Mouse (Mus musculus) midbrain, postnatal 0 days (tissue): ENCODE results near the gene Ltbp1. TPM values are rescaled to one million over a fixed set of nuclear protein-coding genes. Genes with fewer than 3 reads are reported as not detected.

Experiments used
- ATAC-seq: fragments of 200-750 bp; cut with Nextera tagmentation; 2 replicates; pipeline ENCODE4 v1.8.0; 2017; ENCODE audit warnings: moderate number of reproducible peaks, mild to moderate bottlenecking, moderate TSS enrichment, moderate library complexity; ENCODE audit not compliant: low FRiP score
- DNase-seq: peaks from one replicate; pipeline ENCODE4 v3.0.0-alpha.2; 2015; ENCODE audit warnings: low spot score
- H3K27ac ChIP-seq: fragments of 300-500 bp; sonication (generic); 2 replicates; pipeline ENCODE4 v1.5.1; 2014; ENCODE audit warnings: low read depth, mild to moderate bottlenecking, low read length, mixed read lengths
- H3K27me3 ChIP-seq: fragments of 300-500 bp; sonication (generic); 2 replicates; pipeline ENCODE4 v1.6.1; 2014; ENCODE audit warnings: low read length, control low read depth, mixed read lengths; ENCODE audit not compliant: insufficient read depth
- H3K36me3 ChIP-seq: fragments of 300-500 bp; sonication (generic); 2 replicates; pipeline ENCODE4 v1.6.1; 2014; ENCODE audit warnings: low read length, control low read depth, mixed read lengths; ENCODE audit not compliant: insufficient read depth
- H3K4me1 ChIP-seq: fragments of 300-500 bp; sonication (generic); 2 replicates; pipeline ENCODE4 v1.6.1; 2014; ENCODE audit warnings: mild to moderate bottlenecking, control low read depth, antibody characterized with exemption, low read length, mixed read lengths; ENCODE audit not compliant: insufficient read depth
- H3K4me2 ChIP-seq: fragments of 300-500 bp; sonication (generic); 2 replicates; pipeline ENCODE4 v1.6.1; 2014; ENCODE audit warnings: low read depth, mild to moderate bottlenecking, low read length, mixed read lengths; ENCODE audit not compliant: poor library complexity, severe bottlenecking
- H3K4me3 ChIP-seq: fragments of 300-500 bp; sonication (generic); 2 replicates; pipeline ENCODE4 v1.5.1; 2014; ENCODE audit warnings: low read depth, mild to moderate bottlenecking, low read length, moderate library complexity
- H3K9ac ChIP-seq: fragments of 300-500 bp; sonication (generic); replicated peaks from 2 replicates; pipeline ENCODE4 v1.6.1; 2014; ENCODE audit warnings: mild to moderate bottlenecking, low read length, moderate library complexity, mixed read lengths; ENCODE audit not compliant: poor library complexity, severe bottlenecking
- H3K9me3 ChIP-seq: fragments of 300-500 bp; sonication (generic); 2 replicates; pipeline ENCODE4 v1.6.1; 2016; ENCODE audit warnings: low read length, control low read depth
- CTCF ChIP-seq: IDR thresholded peaks from 2 replicates; pipeline ENCODE4 v1.5.1; 2016; ENCODE audit warnings: antibody characterized with exemption, mild to moderate bottlenecking
- WGBS: fragments of 180-500 bp; shearing (Covaris S2); extraction: QIAGEN DNeasy Blood & Tissue Kit; methylation state at CpG from one replicate; pipeline ENCODE4 v1.1.7; 2014; 5-methylcytosine and 5-hydroxymethylcytosine counted together
- polyA plus RNA-seq: library from polyadenylated mRNA; unstranded; fragments of >200 nt; fragmentation: Nextera tagmentation; extraction: Ambion mirVana; gene quantifications from 2 replicates; pipeline ENCODE4 v1.2.1, GENCODE M21; 2015
- total RNA-seq: library from RNA; depleted of rRNA; stranded (reverse); fragments of >200 nt; gene quantifications from 2 replicates; pipeline ENCODE4 v1.2.3, GENCODE M21; 2014

The Ltbp1 gene
- total and polyA plus RNA-seq, 2 experiments from 2014 or later: 0.89 to 3.0 TPM

- WGBS: 88% methylated on average over 6 of the region's 6 CpGs
- no peaks in the 10 kb centered on the region for H3K27me3 ChIP-seq
- ATAC-seq: no peak
Observed at GRCm38 (mm10) chr17:75090556-75090955, 85.2 kb downstream of the Ltbp1 start.

DNA sequence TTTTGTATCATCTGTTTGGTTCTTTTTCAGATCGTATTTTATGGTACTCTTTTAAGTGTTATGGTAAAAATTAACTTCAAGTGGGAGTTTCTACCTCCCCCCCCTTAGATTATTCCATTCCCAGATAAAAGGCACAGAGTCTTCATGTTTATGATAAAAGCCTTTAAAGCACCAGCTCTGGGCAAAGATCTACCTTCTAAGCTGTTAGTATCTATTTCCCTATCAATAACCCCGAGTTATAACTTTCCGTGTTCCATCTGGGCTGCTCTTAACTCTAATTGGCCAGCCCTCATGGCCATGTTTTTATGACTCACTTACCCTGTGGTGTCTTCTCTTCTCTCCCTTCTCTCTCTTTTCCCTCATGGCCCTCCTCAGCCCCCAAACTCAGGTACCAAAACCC, 88.2 kb downstream of the Ltbp1 start:
- WGBS: 90% methylated on average over 3 of the region's 3 CpGs
- H3K36me3 ChIP-seq: no peaks in the 10 kb centered on the region
- DNase-seq: no peak
- no peak for TF ChIP-seq CTCF
- H3K27me3 ChIP-seq: no peaks in the 10 kb centered on the region
- no peak for ATAC-seq
- no peaks in the 10 kb centered on the region for H3K4me1 ChIP-seq
- H3K4me2 ChIP-seq: no peak overlapping the region
- H3K9me3 ChIP-seq: no peaks in the 10 kb centered on the region
- no peak overlapping the region for H3K27ac ChIP-seq
- no peak overlapping the region for H3K4me3 ChIP-seq
- H3K9ac ChIP-seq: no peak overlapping the region

More at GRCm38 (mm10) chr17:75090556-75090955, 85.2 kb downstream of the Ltbp1 start:
- TF ChIP-seq CTCF: no peak
- no peaks in the 10 kb centered on the region for H3K4me1 ChIP-seq
- H3K4me3 ChIP-seq: no peak overlapping the region
- no peaks in the 10 kb centered on the region for H3K9me3 ChIP-seq
- no peak overlapping the region for H3K27ac ChIP-seq
- no peaks in the 10 kb centered on the region for H3K36me3 ChIP-seq
- DNase-seq: no peak
- no peak overlapping the region for H3K4me2 ChIP-seq
- H3K9ac ChIP-seq: no peak overlapping the region

GRCm38 (mm10) chr17:75094591-75094990, 89.2 kb downstream of the Ltbp1 start:
- Histone ChIP-seq H3K4me2 (no peak overlapping the region), H3K27ac (no peak overlapping the region), H3K9ac (no peak overlapping the region), H3K27me3 (no peaks in the 10 kb centered on the region), H3K4me3 (no peak overlapping the region), H3K4me1 (no peaks in the 10 kb centered on the region), H3K9me3 (no peaks in the 10 kb centered on the region), H3K36me3 (no peaks in the 10 kb centered on the region)
- TF ChIP-seq CTCF: no peak
- WGBS: 95% methylated on average over 9 of the region's 9 CpGs
- DNase-seq (no peak), ATAC-seq (no peak)

GRCm38 (mm10) chr17:75096727-75097126, 91.4 kb downstream of the Ltbp1 start:
- no peak overlapping the region for H3K4me2 ChIP-seq
- 77% methylated on average over 7 of the region's 7 CpGs for WGBS
- H3K4me1 ChIP-seq: no peaks in the 10 kb centered on the region
- DNase-seq (no peak), ATAC-seq (no peak)
- H3K36me3 ChIP-seq: no peaks in the 10 kb centered on the region
- TF ChIP-seq CTCF: no peak
- no peaks in the 10 kb centered on the region for H3K9me3 ChIP-seq
- no peak overlapping the region for H3K27ac ChIP-seq
- H3K9ac ChIP-seq: no peak overlapping the region
- no peaks in the 10 kb centered on the region for H3K27me3 ChIP-seq
- no peak overlapping the region for H3K4me3 ChIP-seq

- H3K4me2 ChIP-seq: no peak overlapping the region
- no peaks in the 10 kb centered on the region for H3K4me1 ChIP-seq
- H3K9me3 ChIP-seq: no peaks in the 10 kb centered on the region
- H3K36me3 ChIP-seq: no peaks in the 10 kb centered on the region
- no peak overlapping the region for H3K27ac ChIP-seq
- ATAC-seq (no peak), DNase-seq (no peak)
- TF ChIP-seq CTCF: no peak
- H3K4me3 ChIP-seq: no peak overlapping the region
- H3K27me3 ChIP-seq: no peaks in the 10 kb centered on the region
- H3K9ac ChIP-seq: no peak overlapping the region
- 35% methylated on average over 3 of the region's 3 CpGs for WGBS
Observed at GRCm38 (mm10) chr17:75097367-75097766, 92.0 kb downstream of the Ltbp1 start.

DNA sequence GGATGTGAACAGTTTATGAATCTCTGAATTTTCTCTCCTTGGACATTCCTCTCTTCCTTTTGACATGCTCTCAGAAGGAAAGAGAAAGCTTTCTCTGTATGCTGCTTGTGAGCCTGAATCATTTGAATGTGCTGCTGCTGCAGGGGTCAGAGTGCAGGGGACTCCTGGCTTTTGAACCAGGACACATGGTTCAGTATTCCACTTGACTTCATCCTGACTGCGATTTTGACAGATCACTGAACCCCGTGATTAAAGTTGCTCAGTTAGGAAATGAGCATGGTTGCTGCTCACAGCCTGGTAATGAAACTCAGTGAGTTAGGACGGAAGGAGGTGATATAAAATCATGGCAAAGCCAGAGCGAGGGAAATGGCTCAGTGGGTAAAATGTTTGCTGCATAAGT, 95.8 kb downstream of the Ltbp1 start:
- Histone ChIP-seq H3K36me3 (no peaks in the 10 kb centered on the region), H3K27ac (no peak overlapping the region), H3K27me3 (no peaks in the 10 kb centered on the region), H3K4me1 (no peaks in the 10 kb centered on the region), H3K9ac (no peak overlapping the region), H3K4me3 (no peak overlapping the region), H3K9me3 (no peaks in the 10 kb centered on the region), H3K4me2 (no peak overlapping the region)
- ATAC-seq: no peak
- 78% methylated on average over 4 of the region's 4 CpGs for WGBS
- DNase-seq: no peak
- TF ChIP-seq CTCF: no peak
